Mouse (Mus musculus) cortical plate, adult 2 months (tissue): ENCODE measurements around the gene Cdc123.

Experiments used
- CTCF ChIP-seq: fragments of 200-500 bp; IDR thresholded peaks from 2 replicates; pipeline ENCODE4 v1.5.1; 2011; ENCODE audit warnings: mild to moderate bottlenecking, control low read depth, low read length; ENCODE audit not compliant: insufficient read depth; ENCODE audit errors: extremely low read depth
- POLR2A ChIP-seq: fragments of 200-500 bp; IDR thresholded peaks from 2 replicates; pipeline ENCODE4 v1.6.1; 2011; ENCODE audit warnings: mild to moderate bottlenecking, low read length, control low read depth; ENCODE audit not compliant: insufficient read depth; ENCODE audit errors: extremely low read depth

DNA sequence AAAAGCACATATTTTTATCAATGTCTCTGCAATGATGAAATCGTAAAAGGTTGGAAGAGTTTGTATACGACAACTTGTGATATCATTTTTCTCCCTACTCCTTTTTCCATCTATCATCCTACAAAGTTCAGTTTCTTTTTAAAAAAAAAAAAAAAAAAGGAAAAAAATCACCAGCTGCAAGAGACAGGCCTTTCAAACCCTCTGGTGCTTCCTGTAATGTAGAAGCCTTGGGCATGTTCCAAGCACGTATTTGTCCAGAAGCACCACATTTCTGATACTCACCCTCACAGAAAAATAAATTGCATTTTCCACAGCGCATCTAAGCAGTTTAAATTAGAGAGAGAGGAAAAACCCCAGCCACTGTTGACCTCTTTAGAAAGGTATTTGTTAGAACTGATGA is 862 bp upstream of the Cdc123 start:
- TF ChIP-seq CTCF (no peak), POLR2A (no peak)
